Mouse (Mus musculus): ENCODE data around the gene Thbs3.

DNA sequence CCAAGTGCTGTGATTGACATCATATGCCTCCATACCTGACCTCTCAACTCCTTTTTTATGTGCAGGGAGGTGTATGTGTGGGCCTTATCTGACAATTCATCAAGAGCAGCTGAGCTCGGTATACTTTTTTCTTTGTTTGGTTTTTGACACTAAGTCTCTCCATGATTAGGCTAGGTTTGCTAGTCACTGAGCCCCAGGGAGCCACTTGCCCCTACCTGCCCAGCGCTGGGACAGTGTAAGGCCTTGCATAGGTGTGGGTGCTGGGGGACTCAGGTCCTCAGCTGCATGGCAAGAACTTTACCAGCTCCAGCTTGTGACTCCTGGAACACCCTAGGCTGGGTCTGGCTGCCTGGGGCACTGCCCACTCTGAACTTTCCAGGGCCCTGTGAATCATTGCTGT is 8.3 kb upstream of the Thbs3 start:
- no peak for TF ChIP-seq CTCF (IDR thresholded peaks at IDR 0.05; ENCODE audit: low read depth)
- TF ChIP-seq EP300 (IDR thresholded peaks at IDR 0.05; ENCODE audit: low read depth): no peak
